Mouse (Mus musculus) limb, embryonic 14.5 days (tissue): ENCODE results near the gene Rhbdl3. TPM values are rescaled to one million over a fixed set of nuclear protein-coding genes. Genes with fewer than 3 reads are reported as not detected.

Experiments
- ATAC-seq: fragments of 200-750 bp; cut with Nextera tagmentation; 2 replicates; pipeline ENCODE4 v1.8.0; 2017; ENCODE audit warnings: low read depth, moderate number of reproducible peaks, moderate TSS enrichment; ENCODE audit not compliant: low FRiP score
- DNase-seq: peaks from one replicate; pipeline ENCODE4 v3.0.0-alpha.2; 2015; ENCODE audit warnings: low spot score
- H3K27ac ChIP-seq: fragments of 300-500 bp; sonication (generic); replicated peaks from 2 replicates; pipeline ENCODE4 v1.5.1; 2014; ENCODE audit warnings: low read depth, mild to moderate bottlenecking, low read length, moderate library complexity, mixed read lengths
- H3K27me3 ChIP-seq: fragments of 300-500 bp; sonication (generic); 2 replicates; pipeline ENCODE4 v1.6.1; 2014; ENCODE audit warnings: low read length, mixed read lengths; ENCODE audit not compliant: control insufficient read depth, insufficient read depth
- H3K36me3 ChIP-seq: fragments of 300-500 bp; sonication (generic); 2 replicates; pipeline ENCODE4 v1.6.1; 2014; ENCODE audit warnings: mild to moderate bottlenecking, low read length, moderate library complexity, mixed read lengths; ENCODE audit not compliant: control insufficient read depth, insufficient read depth
- H3K4me1 ChIP-seq: fragments of 300-500 bp; sonication (generic); 2 replicates; pipeline ENCODE4 v1.6.1; 2014; ENCODE audit warnings: antibody characterized with exemption, low read length, mixed read lengths; ENCODE audit not compliant: control insufficient read depth, insufficient read depth
- H3K4me2 ChIP-seq: fragments of 300-500 bp; sonication (generic); replicated peaks from 2 replicates; pipeline ENCODE4 v1.6.1; 2014; ENCODE audit warnings: low read depth, mild to moderate bottlenecking, low read length, moderate library complexity; ENCODE audit not compliant: severe bottlenecking
- H3K4me3 ChIP-seq: fragments of 300-500 bp; sonication (generic); replicated peaks from 2 replicates; pipeline ENCODE4 v1.5.1; 2014; ENCODE audit warnings: low read length
- H3K9ac ChIP-seq: fragments of 300-500 bp; sonication (generic); 2 replicates; pipeline ENCODE4 v1.6.1; 2014; ENCODE audit warnings: mild to moderate bottlenecking, low read depth, low read length, moderate library complexity; ENCODE audit not compliant: severe bottlenecking
- H3K9me3 ChIP-seq: fragments of 300-500 bp; sonication (generic); 2 replicates; pipeline ENCODE4 v1.6.1; 2016; ENCODE audit warnings: low read length; ENCODE audit not compliant: control insufficient read depth
- POLR2A ChIP-seq: fragments of 200-500 bp; IDR thresholded peaks from 2 replicates; pipeline ENCODE4 v1.8.0; 2012; ENCODE audit warnings: inconsistent platforms, mild to moderate bottlenecking, moderate library complexity, borderline replicate concordance; ENCODE audit not compliant: insufficient read depth, insufficient read length; ENCODE audit errors: extremely low read depth
- WGBS: fragments of 180-500 bp; shearing (Covaris S2); extraction: QIAGEN DNeasy Blood & Tissue Kit; methylation state at CpG from one replicate; pipeline ENCODE4 v1.1.7; 2014; 5-methylcytosine and 5-hydroxymethylcytosine counted together
- polyA plus RNA-seq, 2 experiments: library from polyadenylated mRNA; depleted of rRNA in 1 of 2; stranded (reverse) in 1 of 2; unstranded in 1 of 2; fragments of >200 nt; fragmentation: Nextera tagmentation in 1 of 2; extraction: Ambion mirVana in 1 of 2; gene quantifications; 2 replicates each; pipeline versions ENCODE4 v1.2.1 to v1.2.3; 2012 to 2014

Rhbdl3 gene
- polyA plus RNA-seq, 2 experiments = 4.8 to 6.0 TPM

DNA sequence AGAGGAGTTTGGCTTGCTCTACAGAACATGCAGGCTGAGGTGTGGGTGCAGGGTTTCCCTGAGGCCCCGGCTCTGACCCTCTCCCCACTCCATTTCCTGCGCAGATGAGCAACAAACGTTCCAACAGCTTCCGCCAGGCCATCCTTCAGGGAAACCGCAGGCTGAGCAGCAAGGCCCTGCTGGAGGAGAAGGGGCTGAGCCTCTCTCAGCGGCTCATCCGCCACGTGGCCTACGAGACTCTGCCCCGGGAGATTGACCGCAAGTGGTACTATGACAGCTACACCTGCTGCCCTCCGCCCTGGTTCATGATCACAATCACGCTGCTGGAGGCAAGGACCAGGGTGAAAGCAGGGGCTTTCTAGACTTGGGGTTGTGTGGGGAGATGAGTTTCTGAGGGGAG, 22.5 kb downstream of the Rhbdl3 start:
- Histone ChIP-seq H3K36me3 (no peaks in the 10 kb centered on the region), H3K27ac (no peak overlapping the region), H3K4me2 (no peak overlapping the region), H3K9ac (no peak overlapping the region), H3K4me3 (no peak overlapping the region), H3K4me1 (no peaks in the 10 kb centered on the region), H3K27me3 (no peaks in the 10 kb centered on the region), H3K9me3 (no peaks in the 10 kb centered on the region)
- WGBS = 64% methylated on average over 13 of the region's 13 CpGs
- DNase-seq = no peak
- ATAC-seq = no peak
- TF ChIP-seq POLR2A = no peak

DNA sequence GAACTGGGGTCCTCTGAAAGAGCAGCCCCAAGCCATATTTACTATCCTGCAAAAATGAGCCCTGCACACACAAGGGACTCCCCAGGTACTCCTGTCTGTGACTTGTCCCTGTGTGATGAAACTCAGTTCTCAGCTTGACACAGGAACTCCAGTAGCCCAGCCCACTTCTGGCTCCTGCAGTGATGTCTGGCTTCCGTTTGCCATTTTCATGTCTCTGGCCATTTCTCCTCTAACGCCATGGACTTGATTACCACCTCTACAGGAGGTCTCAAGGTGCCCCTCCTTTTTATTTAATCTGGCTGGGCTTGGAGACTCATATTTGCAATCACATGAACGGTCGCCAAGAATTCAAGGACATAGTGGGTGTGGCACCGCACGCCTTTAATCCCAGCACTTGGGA, 23.9 kb downstream of the Rhbdl3 start:
- DNase-seq (no peak), ATAC-seq (no peak)
- no peak for TF ChIP-seq POLR2A
- H3K4me3 ChIP-seq = no peak overlapping the region
- no peak overlapping the region for H3K27ac ChIP-seq
- H3K36me3 ChIP-seq = no peaks in the 10 kb centered on the region
- H3K9ac ChIP-seq = no peak overlapping the region
- WGBS = 62% methylated on average over 6 of the region's 6 CpGs
- H3K27me3 ChIP-seq = no peaks in the 10 kb centered on the region
- no peak overlapping the region for H3K4me2 ChIP-seq
- no peaks in the 10 kb centered on the region for H3K9me3 ChIP-seq
- no peaks in the 10 kb centered on the region for H3K4me1 ChIP-seq

GRCm38 (mm10) chr11:80332709-80333400, 32.1 kb downstream of the Rhbdl3 start:
- 44% methylated on average over 12 of the region's 12 CpGs for WGBS
- Histone ChIP-seq H3K9me3 (no peaks in the 10 kb centered on the region), H3K36me3 (no peaks in the 10 kb centered on the region), H3K9ac (no peak overlapping the region), H3K4me2 (no peak overlapping the region), H3K27me3 (no peaks in the 10 kb centered on the region), H3K4me3 (no peak overlapping the region), H3K4me1 (no peaks in the 10 kb centered on the region), H3K27ac (no peak overlapping the region)
- no peak for ATAC-seq
- DNase-seq = no peak
- TF ChIP-seq POLR2A = no peak

- no peaks in the 10 kb centered on the region for H3K9me3 ChIP-seq
- H3K9ac ChIP-seq = no peak overlapping the region
- TF ChIP-seq POLR2A = no peak
- DNase-seq = no peak
- H3K4me3 ChIP-seq = no peak overlapping the region
- H3K4me2 ChIP-seq = no peak overlapping the region
- no peaks in the 10 kb centered on the region for H3K36me3 ChIP-seq
- H3K4me1 ChIP-seq = no peaks in the 10 kb centered on the region
- H3K27ac ChIP-seq = no peak overlapping the region
- H3K27me3 ChIP-seq = no peaks in the 10 kb centered on the region
- WGBS = 2% methylated on average over 7 of the region's 7 CpGs
- ATAC-seq = no peak
These were observed 35.1 kb downstream of the Rhbdl3 start for GRCm38 (mm10) chr11:80335609-80336350.

DNA sequence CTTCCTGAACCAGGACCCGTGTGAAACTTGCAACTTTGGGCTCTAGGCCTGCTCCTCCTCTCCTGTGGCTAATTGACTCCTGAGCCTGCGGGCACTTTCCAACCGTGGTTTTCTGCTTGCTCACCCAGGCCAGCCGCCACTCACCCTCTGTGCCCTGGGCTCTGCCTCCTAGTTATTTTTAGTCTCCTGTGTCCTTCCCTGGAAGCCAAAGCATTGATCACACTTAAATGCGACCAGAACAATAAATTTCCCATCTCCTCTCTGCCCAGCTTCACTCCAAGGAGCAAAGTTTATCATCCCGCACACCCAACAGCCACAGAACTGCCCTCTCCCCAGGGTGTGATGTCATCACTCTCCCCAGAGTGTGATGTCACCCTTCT, 35.6 kb downstream of the Rhbdl3 start:
- no peak overlapping the region for H3K27ac ChIP-seq
- no peak overlapping the region for H3K4me3 ChIP-seq
- no peak for TF ChIP-seq POLR2A
- H3K27me3 ChIP-seq = no peaks in the 10 kb centered on the region
- H3K4me2 ChIP-seq = no peak overlapping the region
- DNase-seq = no peak
- H3K9ac ChIP-seq = no peak overlapping the region
- WGBS = 9% methylated on average over 6 of the region's 6 CpGs
- no peak for ATAC-seq
- H3K36me3 ChIP-seq = no peaks in the 10 kb centered on the region
- no peaks in the 10 kb centered on the region for H3K9me3 ChIP-seq
- H3K4me1 ChIP-seq = no peaks in the 10 kb centered on the region
